Mouse (Mus musculus): Measurements from ENCODE around the gene Ptprd.
A peak's percentile ranks its signal among the peaks of the same experiment; 100 is the strongest.

DNA sequence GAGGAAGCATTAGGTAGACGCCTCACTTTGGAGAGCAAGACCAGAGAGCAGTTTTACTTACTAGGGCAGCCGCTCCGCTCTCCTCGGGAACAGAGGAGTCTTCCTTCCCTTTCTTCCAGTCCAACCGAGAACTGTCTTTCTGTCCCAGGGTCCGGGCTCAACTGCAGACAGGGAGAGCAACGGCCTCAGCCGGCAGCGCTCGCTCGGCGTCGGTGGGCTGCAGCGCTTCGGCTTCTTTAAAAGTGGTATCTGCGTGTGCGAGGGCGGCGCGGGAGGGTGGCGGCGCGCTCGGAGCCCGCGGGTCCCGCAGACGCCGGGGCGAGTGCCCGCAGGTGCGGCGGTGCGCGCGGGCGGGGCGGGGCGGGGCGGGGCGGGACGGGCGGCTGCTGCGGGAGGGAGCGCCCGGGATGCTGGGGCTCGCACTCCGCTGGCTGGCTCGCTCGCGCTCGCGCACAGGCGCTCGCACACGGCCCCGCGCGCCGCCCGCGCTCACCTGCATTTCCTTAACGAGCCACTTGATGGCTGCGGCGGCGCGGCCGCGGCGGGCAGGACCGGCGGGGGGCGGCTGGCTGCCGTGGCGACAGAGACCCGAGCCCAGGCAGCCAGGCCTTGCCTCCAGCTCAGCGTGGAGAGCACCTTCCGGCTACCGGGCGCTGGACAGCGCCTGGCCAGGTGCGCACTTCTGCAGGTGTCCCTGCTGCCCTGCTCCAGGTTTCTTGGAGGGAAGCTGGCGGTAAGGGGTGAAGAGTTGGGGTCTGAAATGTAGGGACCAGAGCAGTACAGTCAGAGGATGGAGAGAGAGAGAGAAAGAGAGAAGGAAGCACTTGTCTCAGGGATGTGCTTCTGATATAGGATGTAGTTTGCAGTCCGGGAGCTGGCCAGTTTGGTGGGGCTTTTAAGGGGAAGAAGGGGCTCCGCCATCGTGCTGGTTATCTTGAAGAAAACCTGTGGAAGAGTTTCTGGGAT, at the start of gene Ptprd:
- TF ChIP-seq CTCF (IDR thresholded peaks at IDR 0.05; ENCODE audit: borderline replicate concordance, extremely low read depth, insufficient read depth, insufficient read length), result peak; percentile 55
- TF ChIP-seq POLR2A (IDR thresholded peaks at IDR 0.05; ENCODE audit: borderline replicate concordance, extremely low read depth, insufficient read depth, insufficient read length, poor library complexity, severe bottlenecking), result 0 out of 2 replicates have a peak, but pooled peaks have one; percentile 8
